Mouse (Mus musculus): Measurements from ENCODE around the gene Ints5.

The Ints5 gene

DNA sequence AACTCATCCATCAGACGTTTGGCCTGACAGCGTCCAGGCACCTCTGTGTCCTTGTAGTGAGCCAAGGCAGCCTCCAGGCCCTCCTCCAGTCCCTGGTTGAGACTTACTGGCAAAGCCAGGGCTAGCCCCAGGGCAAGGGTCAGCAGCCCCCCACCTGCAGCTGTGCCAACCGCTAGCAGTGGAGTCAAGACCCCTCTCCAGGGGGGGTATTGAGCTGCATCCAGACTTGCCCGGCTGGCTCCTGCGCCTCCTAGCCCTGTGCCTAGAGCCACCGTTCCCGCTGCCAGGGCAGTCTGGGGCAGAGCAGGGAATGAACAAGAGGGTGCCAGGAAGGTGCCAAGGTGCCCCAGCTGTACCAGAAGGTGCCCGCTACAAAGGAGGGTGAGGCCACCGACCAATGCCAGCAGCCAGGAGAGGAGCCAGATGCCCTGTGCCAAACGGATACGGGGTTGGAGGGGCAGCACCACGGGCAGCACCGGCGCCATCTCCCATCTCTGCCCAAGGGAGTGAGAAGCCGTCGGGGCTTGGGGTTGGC, 36.0 kb downstream of the Ints5 start:
- DNase-seq (ENCODE audit: low read depth, low spot score), result no peak

DNA sequence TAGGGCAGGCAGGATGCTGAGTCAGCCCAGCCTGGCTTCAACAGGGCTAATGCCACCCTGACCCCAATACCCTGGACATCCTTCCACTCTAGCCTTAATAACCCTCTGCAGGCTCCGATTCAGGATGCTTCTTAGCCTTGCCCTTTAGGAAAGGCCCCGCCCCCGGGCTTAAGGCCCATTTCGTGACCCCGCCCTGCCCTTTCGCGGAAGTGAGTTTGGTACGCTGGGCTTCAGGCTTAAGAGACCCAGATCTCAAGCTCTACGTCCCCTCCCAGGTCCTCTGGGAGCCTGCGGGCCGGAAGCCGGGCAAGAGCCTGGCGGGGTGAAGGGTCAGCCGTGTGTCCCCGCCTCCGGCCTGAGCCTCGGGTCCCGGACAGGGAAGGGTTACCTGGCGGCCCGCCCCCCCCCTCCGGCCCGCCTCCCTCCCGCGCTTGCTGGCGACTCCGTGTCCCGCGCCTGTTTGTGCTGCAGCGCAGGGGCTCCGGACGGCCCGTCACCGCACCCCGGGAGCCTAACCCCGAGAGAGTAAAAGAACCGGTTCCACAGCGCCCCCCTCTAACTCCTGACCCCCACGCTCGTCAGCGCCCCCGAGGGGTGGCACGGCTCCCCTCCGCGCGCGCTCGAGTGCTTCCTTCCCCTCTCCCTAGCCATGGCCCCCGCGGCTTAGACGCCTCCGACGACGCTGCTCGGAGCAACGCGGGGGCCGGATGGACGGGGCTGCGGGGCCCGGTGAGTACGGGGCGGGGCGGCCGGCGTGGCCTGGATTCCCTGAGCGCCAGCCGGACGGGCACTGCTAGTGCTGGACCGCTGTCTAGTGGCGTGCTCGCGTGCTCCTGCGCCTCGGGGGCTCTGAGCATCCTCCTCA, 36.7 kb downstream of the Ints5 start, which contains the start of the genes Rom1 and Eml3:
Gene Rom1 (minus strand): TSS at position 133 of the 865 bp plus-strand sequence.
Gene Eml3 (plus strand): TSS at position 329 of the 865 bp plus-strand sequence.
- peak; percentile 67 for DNase-seq (ENCODE audit: low read depth, low spot score)

DNA sequence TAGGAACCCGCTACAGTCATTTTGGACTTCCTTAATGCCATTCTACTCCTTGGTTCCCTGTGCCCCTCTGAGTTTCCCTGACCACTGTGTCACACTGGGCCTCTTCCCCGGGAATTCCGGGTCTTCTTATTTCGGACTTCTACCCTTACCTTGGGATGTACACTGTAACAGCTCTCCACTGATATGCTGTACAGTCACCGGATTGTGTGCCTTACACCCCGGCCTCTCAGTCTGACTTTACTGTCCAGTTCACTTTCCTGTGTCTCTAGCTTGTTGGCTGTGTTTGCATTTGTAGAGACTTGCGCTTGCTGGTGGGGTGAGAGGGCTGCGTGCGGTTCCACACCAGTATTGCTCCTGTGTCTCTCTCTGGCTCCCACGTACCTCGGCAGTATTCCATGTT, 37.3 kb downstream of the Ints5 start:
- DNase-seq (ENCODE audit: low read depth, low spot score), result no peak

DNA sequence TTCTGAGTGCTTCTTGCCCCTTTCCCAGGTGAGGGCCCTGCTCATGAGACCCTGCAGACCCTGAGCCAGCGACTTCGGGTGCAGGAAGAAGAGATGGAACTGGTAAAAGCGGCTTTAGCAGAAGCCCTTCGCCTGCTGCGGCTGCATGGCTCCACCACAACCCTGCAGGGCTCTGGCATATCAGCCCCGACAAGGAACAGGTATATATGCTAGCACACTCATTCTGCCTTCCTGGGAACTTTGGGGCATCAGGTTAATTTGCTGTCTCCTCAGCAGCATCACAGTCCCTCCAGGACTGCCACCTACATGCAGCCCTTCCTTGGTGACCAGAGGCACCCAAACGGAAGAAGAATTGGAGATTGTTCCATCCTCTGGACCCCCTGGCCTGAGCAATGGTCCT, 38.0 kb downstream of the Ints5 start:
- DNase-seq (ENCODE audit: low read depth, low spot score), result no peak

DNA sequence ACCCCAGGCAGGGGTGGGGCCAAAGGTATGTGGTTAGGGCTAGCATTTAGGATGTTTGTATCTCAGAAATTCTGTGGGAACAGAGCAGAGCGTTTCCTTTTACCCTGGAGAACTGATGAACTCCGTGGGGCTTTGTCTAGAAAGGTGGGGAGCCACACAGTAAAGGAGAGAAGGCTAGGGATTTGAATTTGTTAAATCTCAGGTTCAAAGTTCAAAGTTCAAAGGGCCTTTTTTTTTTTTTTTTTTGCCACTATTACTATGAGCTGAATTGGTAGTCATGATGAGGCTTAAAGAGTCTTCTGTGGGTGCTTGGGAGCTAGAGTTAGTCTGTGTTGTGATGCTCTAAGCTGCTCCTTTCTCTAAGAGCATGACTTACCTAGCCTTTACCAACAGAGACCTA, 43.9 kb downstream of the Ints5 start:
- no peak for DNase-seq (ENCODE audit: low read depth, low spot score)

DNA sequence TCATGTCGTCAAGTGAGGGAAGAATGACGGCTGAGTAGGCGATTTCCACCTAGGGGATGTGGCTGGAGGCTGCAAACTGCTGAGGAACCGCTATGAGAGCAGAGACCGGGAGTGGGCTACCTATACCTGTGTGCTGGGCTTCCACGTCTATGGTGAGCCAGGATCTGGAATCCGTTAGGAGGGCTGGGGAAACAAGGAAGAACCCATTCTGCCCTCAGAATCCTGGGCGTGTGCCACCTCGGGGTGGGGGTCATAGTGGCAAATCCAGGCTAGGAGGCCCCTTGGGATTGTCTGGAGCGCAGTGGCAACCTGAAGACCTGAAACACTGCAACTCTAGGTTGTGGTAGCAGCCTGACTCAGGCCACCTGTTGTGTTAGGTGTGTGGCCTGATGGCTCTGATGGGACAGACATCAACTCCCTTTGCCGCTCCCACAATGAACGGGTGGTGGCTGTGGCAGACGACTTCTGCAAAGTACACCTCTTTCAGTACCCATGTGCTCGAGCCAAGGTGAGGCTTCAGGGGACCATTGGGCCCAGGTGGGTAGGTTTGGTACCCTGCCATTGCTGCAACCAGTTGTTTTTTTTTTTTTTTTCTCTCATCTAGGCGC, 47.8 kb downstream of the Ints5 start:
- DNase-seq (ENCODE audit: low read depth, low spot score), result no peak

DNA sequence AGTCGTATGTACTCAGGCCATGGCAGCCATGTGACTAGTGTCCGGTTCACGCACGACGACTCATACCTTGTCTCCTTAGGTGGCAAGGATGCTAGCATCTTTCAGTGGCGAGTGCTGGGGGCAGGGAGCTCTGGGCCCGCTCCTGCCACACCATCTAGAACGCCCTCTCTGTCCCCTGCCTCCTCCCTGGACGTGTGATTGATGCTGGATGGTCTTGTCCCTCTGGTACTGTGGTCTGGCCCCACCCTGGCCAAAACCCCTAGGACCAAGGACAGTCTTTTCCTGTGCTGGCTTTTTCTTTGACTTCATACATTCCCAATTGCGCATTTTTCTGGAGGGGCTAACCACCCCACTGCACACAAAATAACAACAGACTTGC, 48.3 kb downstream of the Ints5 start:
- DNase-seq (ENCODE audit: low read depth, low spot score), result no peak

DNA sequence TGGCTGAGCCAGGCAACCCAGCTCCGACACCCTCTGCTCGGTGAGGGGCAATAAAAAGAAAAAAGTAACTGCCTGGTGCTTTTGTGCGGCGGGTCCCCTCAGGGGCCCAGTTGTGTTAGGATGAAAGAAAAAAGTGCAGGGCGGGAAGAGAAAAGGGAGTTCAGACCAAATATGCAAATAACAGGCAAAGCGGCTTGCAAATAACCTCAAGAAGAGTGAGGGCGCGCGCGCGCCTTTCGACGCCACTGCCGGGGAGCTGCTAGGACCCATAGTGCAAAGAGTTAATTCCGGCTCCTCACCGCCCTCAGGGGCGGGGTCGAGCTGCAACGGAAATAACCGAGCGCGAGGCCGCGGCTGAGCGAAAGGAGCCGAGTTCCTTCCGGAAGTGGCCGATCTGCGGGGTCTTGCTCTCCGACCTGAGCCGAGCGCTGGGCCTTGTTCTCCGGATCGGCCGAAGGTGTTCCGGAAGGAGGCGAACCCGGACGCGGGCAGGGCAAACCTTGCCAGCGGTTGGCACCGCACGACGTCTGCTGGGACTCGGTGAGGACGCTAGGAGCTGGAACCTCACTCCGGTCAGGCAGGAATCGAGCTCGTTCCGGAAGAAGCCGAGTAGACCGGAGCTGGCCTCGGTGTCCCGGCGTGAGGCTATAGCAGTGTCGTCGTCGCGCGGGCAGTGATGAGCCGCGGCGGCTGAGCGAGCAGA, 48.9 kb downstream of the Ints5 start, which contains the start of gene Mta2:
Gene Mta2 (plus strand): TSS at position 361 of the 703 bp plus-strand sequence.
- DNase-seq (ENCODE audit: low read depth, low spot score), result peak; percentile 98

DNA sequence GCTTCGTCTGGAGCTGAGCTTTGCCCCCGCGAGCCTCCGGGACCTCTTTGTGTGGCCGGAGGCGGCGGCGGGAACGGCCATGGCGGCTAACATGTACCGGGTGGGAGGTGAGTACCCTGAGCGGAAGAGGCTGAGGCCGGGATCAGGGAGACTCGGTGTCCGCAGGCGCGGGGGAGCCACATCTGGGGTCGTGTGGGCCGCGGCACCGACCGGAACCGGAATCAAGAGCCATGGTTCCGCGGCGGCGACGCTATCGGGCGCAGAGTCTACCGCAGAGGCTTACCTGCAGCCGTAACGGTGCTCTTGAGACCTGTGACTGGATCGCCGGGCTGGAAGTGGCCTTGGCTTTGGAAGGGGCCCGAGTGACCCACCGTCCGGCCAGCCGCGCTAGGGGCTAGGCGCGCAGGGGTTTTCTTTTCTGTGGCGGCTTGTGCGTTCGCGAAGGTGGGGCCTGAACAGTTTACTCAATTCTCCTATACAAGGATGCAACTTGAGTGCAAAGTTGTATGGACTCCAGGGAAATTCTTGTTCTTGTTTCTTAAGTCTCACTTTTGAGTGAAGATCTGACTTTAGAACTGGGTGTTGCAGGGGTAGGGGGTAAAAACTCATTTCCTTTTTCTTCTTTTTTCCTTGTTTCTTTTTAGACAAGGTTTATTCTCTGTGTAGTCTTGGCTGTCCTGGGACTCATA, 49.6 kb downstream of the Ints5 start:
- no peak for DNase-seq (ENCODE audit: low read depth, low spot score)

DNA sequence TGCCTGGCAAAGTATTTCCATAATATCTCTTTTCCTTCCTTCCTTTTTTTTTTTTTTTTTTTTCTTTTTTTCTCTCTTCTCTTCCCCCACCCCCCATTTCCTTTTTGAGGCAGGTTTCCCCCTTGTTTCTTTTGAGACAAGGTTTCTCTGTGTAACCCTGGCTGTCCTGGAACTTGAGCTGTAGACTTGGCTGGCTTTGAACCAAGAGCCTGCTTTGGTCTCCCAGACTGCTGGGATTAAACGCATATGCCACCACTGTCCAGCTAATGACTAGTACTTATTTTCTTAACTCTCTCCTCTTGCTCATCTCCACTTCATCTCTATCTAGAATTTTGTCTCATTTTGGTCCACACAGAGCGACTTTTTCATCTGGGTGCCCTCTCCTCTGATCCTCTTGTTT, 50.2 kb downstream of the Ints5 start:
- DNase-seq (ENCODE audit: low read depth, low spot score), result no peak

DNA sequence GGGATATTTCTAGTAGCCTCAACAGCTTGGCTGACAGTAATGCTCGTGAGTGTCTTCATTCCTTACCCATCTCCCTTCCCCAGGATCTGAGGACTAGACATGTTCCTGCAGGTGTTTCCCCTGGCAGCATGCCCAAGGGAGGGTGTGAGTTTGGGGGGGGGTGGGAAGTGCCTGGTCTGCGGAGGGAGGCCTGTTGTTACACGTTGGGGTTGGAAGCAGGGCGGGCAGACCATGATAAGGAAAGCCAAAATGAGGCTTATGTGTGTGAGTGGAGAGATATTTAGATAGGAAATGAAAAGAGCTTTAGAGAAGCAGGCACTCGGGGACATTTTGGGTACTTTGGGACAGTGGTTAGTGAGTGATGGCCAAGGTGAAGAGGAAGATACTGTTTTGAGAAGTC, 51.3 kb downstream of the Ints5 start:
- DNase-seq (ENCODE audit: low read depth, low spot score), result no peak

DNA sequence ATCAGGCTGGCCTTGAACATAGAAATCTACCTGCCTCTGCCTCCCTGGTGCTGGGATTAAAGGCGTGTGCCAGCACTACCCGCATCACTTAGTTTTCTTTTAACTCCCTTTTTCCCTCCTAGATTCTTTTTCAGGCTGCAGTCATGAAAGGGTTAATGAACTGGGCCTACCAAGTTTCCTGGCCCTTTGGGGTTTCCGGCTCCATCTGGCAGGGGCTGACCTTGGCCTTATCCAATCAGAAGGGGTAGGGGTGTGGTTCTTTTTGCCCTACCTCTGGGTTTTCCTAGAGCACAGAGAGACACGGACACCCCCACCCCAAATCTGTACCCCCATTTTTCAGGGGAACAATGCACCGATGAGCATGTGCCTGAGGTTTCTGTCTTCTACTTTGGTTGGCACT, 51.9 kb downstream of the Ints5 start:
- DNase-seq (ENCODE audit: low read depth, low spot score), result peak; percentile 84

DNA sequence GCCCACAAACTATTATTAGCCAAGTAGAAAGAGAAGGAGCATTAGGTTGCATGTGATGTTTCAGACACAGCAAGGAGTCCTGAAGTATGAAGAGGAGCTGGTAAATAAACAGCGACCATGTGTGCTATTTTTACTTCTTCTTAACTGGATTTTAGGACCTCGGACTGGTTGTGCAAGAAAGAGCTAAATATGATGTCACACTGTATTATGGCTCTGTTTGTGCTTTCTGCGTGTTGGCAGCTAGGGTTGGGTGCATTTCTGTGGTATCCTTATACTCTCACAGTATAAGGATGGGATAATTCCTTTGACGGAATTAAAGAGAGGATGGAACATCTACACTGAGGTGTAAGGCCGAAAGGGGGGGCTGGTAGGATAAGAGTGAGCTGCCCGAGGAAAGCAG, 52.4 kb downstream of the Ints5 start:
- DNase-seq (ENCODE audit: low read depth, low spot score), result no peak

DNA sequence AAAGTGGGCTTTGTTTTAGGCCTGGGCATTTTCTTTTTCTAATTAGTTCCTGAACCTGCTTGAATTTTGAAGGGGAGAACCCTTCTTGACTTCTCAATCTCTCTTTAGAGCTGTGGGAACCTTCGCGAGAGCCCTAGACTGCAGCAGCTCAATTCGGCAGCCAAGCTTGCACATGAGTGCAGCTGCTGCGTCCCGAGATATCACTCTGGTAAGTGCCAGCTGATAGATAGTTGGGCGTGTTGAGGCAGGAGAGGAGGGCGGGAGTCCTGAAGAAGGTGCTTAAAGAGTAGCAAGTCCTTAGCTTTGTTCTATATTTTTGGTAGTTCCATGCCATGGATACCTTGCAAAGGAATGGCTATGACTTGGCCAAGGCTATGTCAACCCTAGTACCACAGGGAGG, 54.1 kb downstream of the Ints5 start:
- no peak for DNase-seq (ENCODE audit: low read depth, low spot score)

Data from forelimb bud, embryonic 11.5 days (tissue).